Mouse (Mus musculus) cerebellum, adult 8-10 months (tissue): ENCODE measurements around the gene Gm10974.

Experiments used
- DNase-seq: peaks from one replicate; pipeline ENCODE4 v3.0.0; 2022

Gm10974 gene

GRCm38 (mm10) chr7:66406971-66407370 lies 41.3 kb downstream of the Gm10974 start:
- DNase-seq = no peak

- no peak for DNase-seq
These were observed 43.7 kb downstream of the Gm10974 start for GRCm38 (mm10) chr7:66409433-66409832.

DNA sequence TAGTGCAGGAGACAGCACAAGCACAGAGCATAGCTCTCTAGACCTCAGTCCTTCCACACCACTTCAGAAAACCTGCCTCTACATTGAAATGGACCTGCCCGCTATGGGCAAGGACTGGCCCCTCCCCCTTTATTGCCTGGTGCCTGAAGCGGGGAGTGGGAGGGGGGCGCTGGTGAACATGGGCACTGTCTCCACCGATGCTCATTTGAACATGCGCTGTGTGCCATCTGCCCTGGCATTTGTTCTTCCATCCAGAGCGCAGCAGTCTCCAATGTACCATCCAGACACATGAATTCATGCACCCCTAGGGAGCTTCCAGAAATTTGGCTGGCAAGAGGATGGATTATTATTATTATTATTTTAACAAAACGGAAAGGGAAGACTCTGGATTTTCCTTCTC lies 47.4 kb downstream of the Gm10974 start:
- DNase-seq = no peak

- no peak for DNase-seq
These were observed 51.1 kb downstream of the Gm10974 start for GRCm38 (mm10) chr7:66416829-66417228.

DNA sequence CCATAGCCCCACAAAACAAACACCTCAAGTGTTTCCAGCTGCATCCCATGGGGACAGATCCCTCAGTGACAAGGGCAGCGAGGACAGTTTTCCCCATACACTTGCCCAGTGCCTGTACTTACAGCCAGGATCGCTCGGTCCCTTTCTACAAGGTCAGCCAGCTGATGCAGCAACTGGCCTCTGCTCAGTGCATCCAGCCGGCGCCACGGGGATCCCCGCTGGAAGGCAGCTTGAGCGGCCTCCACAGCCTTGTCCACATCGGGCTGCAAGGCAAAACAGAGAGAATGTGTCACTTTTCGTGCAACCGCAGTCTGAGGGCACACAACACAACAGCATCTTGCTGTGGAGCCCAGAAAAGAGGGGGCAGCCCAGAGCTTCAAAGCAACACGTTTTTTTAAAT lies 53.3 kb downstream of the Gm10974 start:
- DNase-seq = no peak

DNA sequence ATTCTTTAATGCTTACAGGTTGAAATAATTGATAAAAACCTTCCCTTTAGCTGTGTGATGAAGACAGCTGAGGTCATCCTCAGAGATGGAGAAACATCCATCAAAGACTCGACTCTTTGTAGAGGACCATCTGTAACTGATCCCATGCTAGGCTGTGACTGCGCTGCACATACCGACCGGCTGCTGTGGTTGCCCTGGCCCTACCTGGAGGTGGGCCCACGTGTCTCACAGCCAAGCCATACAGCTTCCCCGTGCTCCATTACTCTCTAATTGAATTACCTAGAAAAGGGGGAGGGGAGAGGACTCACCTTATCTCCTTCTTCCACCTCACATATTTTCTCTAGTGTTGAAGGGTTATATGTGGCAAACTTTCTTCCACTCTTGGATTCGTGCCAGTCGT lies 56.2 kb downstream of the Gm10974 start:
- DNase-seq = no peak

- DNase-seq = no peak
These were observed 61.3 kb downstream of the Gm10974 start for GRCm38 (mm10) chr7:66427053-66427436.

- DNase-seq = no peak
These were observed 61.9 kb downstream of the Gm10974 start, which contains the start of gene Aldh1a3 for GRCm38 (mm10) chr7:66427437-66428161. TSS of gene Aldh1a3 (minus strand) at chr7:66427517.

DNA sequence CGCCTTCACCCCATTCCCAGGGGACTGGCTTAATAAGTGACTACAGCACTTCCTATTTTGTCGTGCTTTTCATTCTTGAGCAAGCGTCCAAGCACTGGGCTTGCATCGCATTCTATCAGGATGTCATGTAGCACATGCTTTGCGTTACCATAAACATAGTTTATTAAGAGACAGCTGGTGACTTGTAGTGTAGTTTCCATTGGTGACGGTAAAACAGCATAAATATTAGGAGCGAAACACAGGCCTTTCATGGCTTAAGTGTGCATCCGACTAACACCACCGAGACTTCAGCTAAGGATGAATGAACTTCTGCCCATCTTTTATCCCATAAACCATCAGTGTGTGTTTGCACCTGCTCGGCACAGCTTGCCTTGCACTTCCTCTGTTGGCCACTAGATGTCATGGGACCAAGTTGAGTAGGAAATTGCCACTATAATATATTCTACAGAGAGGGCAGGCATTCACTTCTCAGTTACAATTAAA lies 68.8 kb downstream of the Gm10974 start:
- peak; percentile 53 for DNase-seq
